In the genomic region with DNA sequence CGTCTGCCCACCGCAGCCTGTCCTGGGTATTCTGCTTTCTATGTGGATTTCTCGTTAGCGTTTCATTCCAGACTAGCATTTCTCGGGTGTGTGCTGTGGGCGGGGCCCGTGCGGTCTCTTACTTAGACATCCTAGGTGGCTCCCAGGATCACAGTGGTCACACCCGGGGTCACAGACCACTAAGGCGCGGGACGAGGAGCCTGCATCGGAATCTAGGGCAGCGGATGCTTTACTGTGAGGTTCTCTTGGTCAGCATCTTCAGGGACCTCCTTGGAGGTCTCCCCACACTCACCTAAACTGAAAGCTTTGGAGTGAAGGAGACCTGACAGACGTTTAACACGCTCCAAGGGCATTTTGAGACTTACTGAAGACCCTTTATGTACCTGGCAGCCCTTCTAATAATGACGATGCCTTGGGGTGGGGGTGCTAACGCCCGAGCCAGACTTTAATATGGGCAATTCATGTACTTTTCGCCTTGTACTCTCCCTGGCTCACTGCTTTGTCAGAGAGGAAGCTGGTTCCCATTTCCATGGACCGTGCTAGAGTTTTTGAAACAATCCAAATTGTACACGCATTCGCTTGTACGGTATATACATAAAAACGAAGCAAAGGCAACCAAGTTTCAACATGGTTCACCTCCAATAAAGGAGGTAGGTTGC, we compare ENCODE assay signal across 8 mouse cellular contexts.
DNase-seq lines count a peak whose midpoint lies in the region; ATAC-seq and TF ChIP-seq lines count a peak whose summit lies in the region.

No protein-coding gene starts in this region.

- DNase-seq in heart, adult 18-20 months = no peak
- no peak for DNase-seq in ES-E14 (ENCODE audit: low read depth, low spot score)
- no peak for DNase-seq in adrenal gland, adult 18-20 months (ENCODE audit: low spot score in 2 of 2)
- DNase-seq in urinary bladder, postnatal 14 days (ENCODE audit: low spot score) = no peak
- DNase-seq in ovary, postnatal 36 days (ENCODE audit: low spot score) = no peak

- no peaks in the 10 kb centered on the region for H3K27me3 ChIP-seq in heart, embryonic 11.5 days (ENCODE audit: control insufficient read depth, insufficient read depth, low read length)
- H3K27me3 ChIP-seq in forebrain, embryonic 16.5 days (replicated peaks; ENCODE audit: control insufficient read depth, insufficient read depth, low read length) = no peaks in the 10 kb centered on the region
- H3K27me3 ChIP-seq in liver, embryonic 16.5 days (ENCODE audit: control insufficient read depth, insufficient read depth, low read depth, low read length) = no peaks in the 10 kb centered on the region

- peak overlapping the region; percentile 99 for H3K9ac ChIP-seq in heart, embryonic 11.5 days (ENCODE audit: low read depth, low read length)
- peak overlapping the region; percentile 86 for H3K9ac ChIP-seq in ES-E14 (ENCODE audit: insufficient read depth, low read depth, low read length, poor library complexity, severe bottlenecking)
- H3K9ac ChIP-seq in forebrain, embryonic 16.5 days (replicated peaks; ENCODE audit: low read depth, low read length) = peak overlapping the region; percentile 93
- H3K9ac ChIP-seq in liver, embryonic 16.5 days (ENCODE audit: low read depth, low read length) = peak overlapping the region; percentile 79

- H3K4me2 ChIP-seq in heart, embryonic 11.5 days = peak overlapping the region; percentile 89
- peak overlapping the region; percentile 89 for H3K4me2 ChIP-seq in forebrain, embryonic 16.5 days (ENCODE audit: low read length)
- peak overlapping the region; percentile 81 for H3K4me2 ChIP-seq in liver, embryonic 16.5 days (ENCODE audit: low read depth, low read length)

- no peaks in the 10 kb centered on the region for H3K9me3 ChIP-seq in heart, embryonic 11.5 days (replicated peaks; ENCODE audit: control insufficient read depth, low read length)
- H3K9me3 ChIP-seq in ES-E14 (ENCODE audit: control insufficient read depth, insufficient read depth, low read depth, low read length) = no peaks in the 10 kb centered on the region
- no peaks in the 10 kb centered on the region for H3K9me3 ChIP-seq in forebrain, embryonic 16.5 days (ENCODE audit: control insufficient read depth, low read length)
- no peaks in the 10 kb centered on the region for H3K9me3 ChIP-seq in liver, embryonic 16.5 days (replicated peaks; ENCODE audit: control insufficient read depth, low read length)

- WGBS in heart, embryonic 11.5 days (ENCODE audit: insufficient replicate concordance) = 14% methylated on average over 25 of the region's 25 CpGs
- 5% methylated on average over 25 of the region's 25 CpGs for WGBS in forebrain, embryonic 16.5 days
- WGBS in liver, embryonic 16.5 days (ENCODE audit: insufficient replicate concordance) = 3% methylated on average over 25 of the region's 25 CpGs

- peak overlapping the region; percentile 66 for H3K4me3 ChIP-seq in heart, embryonic 11.5 days (ENCODE audit: low read depth, low read length)
- H3K4me3 ChIP-seq in ES-E14 (ENCODE audit: insufficient read depth in 1 of 2, low read depth in 1 of 2, low read length in 2 of 2, poor library complexity in 1 of 2, severe bottlenecking in 1 of 2) = peak overlapping the region; percentile 77 to 86
- peak overlapping the region; percentile 66 for H3K4me3 ChIP-seq in forebrain, embryonic 16.5 days (replicated peaks; ENCODE audit: low read length)
- H3K4me3 ChIP-seq in liver, embryonic 16.5 days (ENCODE audit: low read depth, low read length) = peak overlapping the region; percentile 77

- ATAC-seq in heart, embryonic 11.5 days (replicated peaks; ENCODE audit: insufficient number of reproducible peaks, low FRiP score, low TSS enrichment) = peak; percentile 53
- peak; percentile 0 for ATAC-seq in forebrain, embryonic 16.5 days
- ATAC-seq in liver, embryonic 16.5 days (ENCODE audit: low read depth) = peak; percentile 61

- in situ Hi-C loops in ES-E14 (cut with MboI; ENCODE audit: low sequenced_read_pairs in 2 of 2, unreplicated experiment in 2 of 2) = no loop called here

- peaks cover 8% of the 10 kb centered on the region for H3K4me1 ChIP-seq in heart, embryonic 11.5 days (ENCODE audit: control insufficient read depth, insufficient read depth, low read length)
- H3K4me1 ChIP-seq in ES-E14 (ENCODE audit: control insufficient read depth in 2 of 2, insufficient read depth in 2 of 2, low read length in 2 of 2, poor library complexity in 1 of 2) = peaks cover 16% of the 10 kb centered on the region in 2 experiments
- H3K4me1 ChIP-seq in forebrain, embryonic 16.5 days (replicated peaks; ENCODE audit: control insufficient read depth, insufficient read depth, low read length) = peaks cover 32% of the 10 kb centered on the region
- H3K4me1 ChIP-seq in liver, embryonic 16.5 days (ENCODE audit: control insufficient read depth, low read depth, low read length) = peaks cover 6% of the 10 kb centered on the region

- H3K27ac ChIP-seq in heart, embryonic 11.5 days (ENCODE audit: low read depth, low read length) = peak overlapping the region; percentile 99
- peak overlapping the region; percentile 99 for H3K27ac ChIP-seq in ES-E14 (ENCODE audit: insufficient read depth, low read depth, low read length, poor library complexity, severe bottlenecking)
- H3K27ac ChIP-seq in forebrain, embryonic 16.5 days (ENCODE audit: low read length) = peak overlapping the region; percentile 100
- H3K27ac ChIP-seq in liver, embryonic 16.5 days (ENCODE audit: low read length) = peak overlapping the region; percentile 98

- H3K36me3 ChIP-seq in heart, embryonic 11.5 days (ENCODE audit: control insufficient read depth, insufficient read depth, low read length) = no peaks in the 10 kb centered on the region
- no peaks in the 10 kb centered on the region for H3K36me3 ChIP-seq in ES-E14 (ENCODE audit: control insufficient read depth, insufficient read depth, low read length, poor library complexity, severe bottlenecking)
- H3K36me3 ChIP-seq in forebrain, embryonic 16.5 days (ENCODE audit: control insufficient read depth, insufficient read depth) = no peaks in the 10 kb centered on the region
- no peaks in the 10 kb centered on the region for H3K36me3 ChIP-seq in liver, embryonic 16.5 days (ENCODE audit: control insufficient read depth, insufficient read depth)

TF ChIP-seq in ES-E14, 5 proteins besides CTCF, POLR2A, EP300 and RAD21:
- TF ChIP-seq MAFK (IDR thresholded peaks at IDR 0.05; ENCODE audit: insufficient read depth, low read depth, low read length) (no peak), HCFC1 (IDR thresholded peaks at IDR 0.05; ENCODE audit: borderline replicate concordance, insufficient read depth, low read length) (no peak; the same call in 1 of the 2 replicates), ZNF384 (IDR thresholded peaks at IDR 0.05; ENCODE audit: low read depth, low read length) (no peak), CHD2 (IDR thresholded peaks at IDR 0.05; ENCODE audit: low read depth, low read length) (no peak), ZC3H11A (IDR thresholded peaks at IDR 0.05; ENCODE audit: borderline replicate concordance, low read depth, low read length) (no peak)

Comparison
In these comparisons a context has a peak if more than half of its experiments do, and no peak if none do; other contexts are left out.
1. ATAC-seq: peak in every context shown above with its lines; median percentile 61 in liver, embryonic 16.5 days; 53 in heart, embryonic 11.5 days; 0 in forebrain, embryonic 16.5 days.